Mouse (Mus musculus): ENCODE measurements around the gene Sgcd. TPM values are rescaled to one million over a fixed set of nuclear protein-coding genes. Genes with fewer than 3 reads are reported as not detected.

The Sgcd gene
- total RNA-seq, 2 experiments from 2014 or later = not detected

DNA sequence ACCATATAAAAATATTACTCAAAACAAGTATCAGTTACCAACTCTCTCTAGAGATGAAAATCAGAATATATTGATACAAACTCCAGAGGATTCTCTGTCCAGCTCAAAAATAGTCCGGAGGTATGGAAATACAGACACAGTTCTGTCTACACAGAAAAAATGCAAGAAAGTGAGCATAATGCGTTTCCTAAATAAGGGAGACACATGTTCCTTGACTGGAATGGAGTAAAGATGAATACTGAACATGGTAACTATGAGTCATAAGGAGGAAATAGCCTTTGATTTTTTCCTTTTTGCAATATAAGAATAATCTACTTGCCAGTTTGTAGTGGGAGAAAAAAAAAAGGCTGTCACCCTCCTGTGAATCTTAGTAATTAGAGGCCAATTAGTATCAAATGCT is 655.1 kb downstream of the Sgcd start:
- no peak for ATAC-seq (replicated peaks; ENCODE audit: low FRiP score, poor library complexity, severe bottlenecking)

DNA sequence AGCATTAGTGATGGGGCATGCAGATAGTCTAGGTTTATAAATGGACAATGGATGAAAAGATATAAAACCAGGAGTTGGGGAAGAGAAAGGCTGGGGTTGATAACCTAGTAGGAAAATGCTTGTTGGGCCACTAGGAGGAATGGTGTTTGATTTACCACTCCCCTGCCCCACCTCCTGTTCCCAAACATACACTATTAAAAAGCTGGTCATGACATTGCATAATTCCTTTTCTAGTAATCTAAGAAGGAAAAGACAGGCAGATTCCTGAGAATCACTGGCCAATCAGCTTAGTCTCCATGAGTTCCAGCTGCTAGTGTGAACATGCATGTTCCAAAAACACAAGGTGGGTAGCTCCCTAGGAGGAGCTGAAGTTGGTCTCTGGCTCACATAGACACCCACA is 683.2 kb downstream of the Sgcd start:
- ATAC-seq (replicated peaks; ENCODE audit: low FRiP score, poor library complexity, severe bottlenecking) = no peak

DNA sequence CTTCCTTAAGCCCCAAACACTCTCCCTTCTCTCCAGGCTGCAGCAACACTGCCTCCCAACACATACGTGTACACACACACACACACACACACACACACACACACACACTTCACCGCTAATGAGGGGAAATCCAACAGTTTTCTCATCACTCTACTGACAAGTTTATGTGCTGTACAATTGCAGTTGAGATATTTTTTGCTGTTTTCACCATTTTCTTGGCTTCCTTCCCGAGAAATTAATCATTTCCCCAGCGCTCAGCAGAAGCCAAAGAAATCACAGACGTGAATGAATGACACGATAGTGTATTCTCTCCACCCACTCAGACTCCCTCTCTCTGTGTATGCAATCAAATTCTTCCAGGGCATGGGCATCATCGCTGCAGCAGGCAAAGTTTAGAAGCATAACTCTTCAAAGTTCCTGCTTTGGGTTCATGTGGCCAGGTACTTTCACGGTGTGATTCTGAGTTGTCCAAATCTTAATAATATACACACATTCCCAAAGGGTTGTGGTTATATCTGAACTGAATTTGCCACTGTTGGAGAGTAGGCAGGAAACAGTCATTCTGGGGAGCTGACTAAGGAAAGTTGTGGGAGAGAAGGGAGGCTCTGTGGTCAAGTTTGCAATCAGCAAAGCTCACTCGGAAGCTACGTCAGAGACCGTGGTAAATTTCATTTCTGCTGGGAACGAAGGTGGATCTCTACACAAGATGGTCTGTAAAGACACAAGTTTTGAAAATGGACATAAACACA is 683.9 kb downstream of the Sgcd start:
- no peak for ATAC-seq (replicated peaks; ENCODE audit: low FRiP score, poor library complexity, severe bottlenecking)

DNA sequence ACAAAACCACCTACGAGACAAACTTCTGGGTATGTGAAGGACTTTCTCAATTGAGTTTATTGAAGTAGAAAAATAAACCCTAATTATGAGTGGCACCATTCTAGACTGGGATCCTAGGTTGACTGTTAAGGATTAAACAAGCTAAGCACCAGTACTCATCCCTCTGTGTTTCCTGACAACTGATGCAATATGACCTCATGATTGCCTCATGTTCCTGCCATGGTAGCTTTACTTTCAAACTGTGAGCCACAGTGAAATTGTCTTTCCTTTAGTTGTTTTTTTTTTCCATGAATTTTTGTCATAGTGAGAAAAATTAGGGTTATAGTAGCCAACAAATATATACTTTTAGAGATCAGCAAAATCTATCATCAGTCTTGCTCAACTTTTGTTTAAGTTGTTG is 689.0 kb downstream of the Sgcd start:
- ATAC-seq (replicated peaks; ENCODE audit: low FRiP score, poor library complexity, severe bottlenecking) = no peak

DNA sequence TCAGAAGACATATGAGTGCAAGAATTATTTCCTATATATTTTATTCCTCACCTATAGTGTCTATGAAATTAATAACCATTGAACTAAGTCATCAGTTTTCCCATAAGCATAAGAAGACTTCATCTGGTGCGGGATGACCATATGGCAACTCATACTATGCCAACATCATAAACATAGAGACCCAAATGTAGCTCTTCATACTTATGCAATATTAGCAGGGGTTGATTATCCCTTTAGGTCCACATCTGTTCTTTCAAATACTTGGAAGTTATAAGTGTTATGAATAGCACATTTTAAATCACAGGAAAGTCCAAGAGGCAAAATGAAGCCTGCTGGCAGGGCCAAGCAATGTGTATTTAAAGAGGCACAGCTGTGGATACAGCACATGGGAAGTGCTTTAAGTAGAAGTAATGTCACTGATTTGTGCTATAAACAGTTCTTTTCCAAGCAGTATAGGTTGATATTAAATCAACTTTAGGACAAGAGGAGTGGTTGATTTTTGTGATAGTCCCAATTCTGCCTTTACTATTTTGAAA is 690.9 kb downstream of the Sgcd start:
- no peak for ATAC-seq (replicated peaks; ENCODE audit: low FRiP score, poor library complexity, severe bottlenecking)

DNA sequence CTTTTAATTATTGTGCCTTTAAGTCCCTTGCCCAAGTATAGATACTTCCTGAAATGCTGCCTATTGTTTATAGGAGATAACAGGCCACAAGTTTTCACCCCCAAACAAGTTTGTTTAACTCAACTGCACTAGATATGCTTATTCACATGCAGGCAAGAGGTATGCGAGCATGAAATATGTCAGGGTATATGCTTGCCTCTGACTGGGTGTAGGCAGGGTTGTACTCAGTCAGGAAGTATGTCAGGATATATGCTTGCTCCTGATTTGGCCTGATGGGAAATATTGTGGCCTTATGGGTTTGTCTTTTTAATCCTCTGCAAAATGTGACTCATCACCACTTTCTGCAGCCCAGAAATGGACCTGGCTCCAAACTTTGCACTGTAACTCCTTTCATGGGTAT is 694.0 kb downstream of the Sgcd start:
- no peak for ATAC-seq (replicated peaks; ENCODE audit: low FRiP score, poor library complexity, severe bottlenecking)

DNA sequence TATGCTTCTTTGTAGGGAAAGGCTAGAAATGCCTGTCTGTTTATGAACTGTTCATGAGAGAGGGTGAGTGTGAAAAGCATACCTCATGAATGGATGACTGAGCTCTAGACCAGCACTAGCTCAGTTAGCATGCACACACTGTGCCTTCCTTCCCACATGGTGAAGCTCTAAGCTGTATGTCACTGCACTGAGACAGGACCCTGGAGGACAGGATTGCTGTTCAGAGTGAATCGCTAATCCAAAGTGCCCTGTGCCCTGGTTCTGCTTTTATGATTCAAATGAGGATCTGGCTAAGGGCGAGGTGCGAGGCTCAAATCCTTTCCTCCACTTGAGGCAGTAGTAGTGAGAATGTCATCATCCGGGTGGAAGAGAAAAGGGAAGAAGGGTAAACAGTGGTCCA is 712.2 kb downstream of the Sgcd start:
- no peak for ATAC-seq (replicated peaks; ENCODE audit: low FRiP score, poor library complexity, severe bottlenecking)

DNA sequence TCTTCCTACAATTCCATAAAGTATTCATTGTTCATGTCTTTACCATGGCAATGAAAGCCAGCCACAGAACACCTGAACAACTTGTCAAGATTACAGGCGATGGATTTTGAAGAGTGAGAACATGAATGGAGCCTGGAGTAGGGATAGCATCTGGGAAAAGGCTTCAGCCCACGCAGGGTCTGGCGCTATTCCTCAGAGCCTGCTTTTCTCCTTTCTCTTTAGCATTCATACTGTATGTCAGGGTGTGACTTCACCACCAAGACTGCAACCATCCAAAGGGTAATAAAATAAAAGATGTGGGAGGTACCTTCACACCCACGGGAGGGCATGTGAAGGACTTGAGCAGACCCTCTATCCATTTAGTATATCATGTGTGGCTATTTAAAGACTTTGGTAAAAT is 720.2 kb downstream of the Sgcd start:
- no peak for ATAC-seq (replicated peaks; ENCODE audit: low FRiP score, poor library complexity, severe bottlenecking)

DNA sequence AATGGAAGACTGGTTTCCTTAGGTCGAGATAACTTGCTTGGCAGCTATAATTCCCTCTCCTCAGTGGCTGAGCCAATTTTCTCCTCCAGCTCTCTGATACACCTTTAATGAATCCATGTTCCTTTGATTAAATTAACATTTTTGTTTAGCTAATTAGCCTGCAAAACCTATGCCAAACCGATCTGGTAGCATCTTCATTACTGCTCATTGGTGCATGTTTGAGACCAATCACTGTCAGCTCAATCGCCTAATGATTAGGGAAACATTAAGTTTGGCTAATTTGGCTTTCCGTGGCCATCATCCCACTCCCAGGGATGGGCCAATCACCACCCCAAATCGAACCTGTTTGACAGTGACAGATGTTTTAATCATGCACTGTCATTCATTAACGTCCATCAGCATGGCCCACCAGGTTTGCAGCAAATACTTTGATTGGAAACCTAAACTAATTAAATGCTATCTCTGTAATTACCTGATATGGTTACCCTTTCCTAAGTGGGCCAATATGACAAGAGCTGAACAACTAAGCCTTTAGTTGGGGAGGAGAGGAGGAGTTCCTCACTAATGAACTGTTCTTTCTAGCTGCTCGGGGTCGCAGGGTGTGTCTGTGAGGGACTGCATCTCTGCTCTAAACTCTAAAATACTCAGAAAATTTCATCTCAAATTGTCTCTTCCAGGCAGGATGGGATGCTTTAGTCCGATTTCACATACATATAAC is 724.3 kb downstream of the Sgcd start:
- ATAC-seq (replicated peaks; ENCODE audit: low FRiP score, poor library complexity, severe bottlenecking) = no peak

DNA sequence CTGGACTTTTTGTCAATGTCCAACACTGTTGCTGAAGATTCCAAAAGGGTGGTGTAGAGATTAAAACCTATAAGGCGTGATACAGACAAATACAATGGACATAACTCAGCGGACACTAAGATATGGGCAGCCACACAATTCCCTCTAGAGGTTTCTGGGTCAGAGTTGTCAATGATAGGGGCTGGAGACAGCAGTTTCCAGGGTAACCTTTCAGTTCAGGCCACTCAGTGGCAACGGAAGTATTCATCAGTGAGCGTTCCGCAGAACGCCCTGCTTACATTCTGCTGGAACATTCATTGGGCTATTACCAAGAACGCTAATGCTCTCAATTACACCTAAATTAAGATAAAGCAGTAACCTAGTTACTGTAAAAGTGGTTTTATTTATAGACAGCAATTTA is 738.5 kb downstream of the Sgcd start:
- ATAC-seq (replicated peaks; ENCODE audit: low FRiP score, poor library complexity, severe bottlenecking) = no peak

DNA sequence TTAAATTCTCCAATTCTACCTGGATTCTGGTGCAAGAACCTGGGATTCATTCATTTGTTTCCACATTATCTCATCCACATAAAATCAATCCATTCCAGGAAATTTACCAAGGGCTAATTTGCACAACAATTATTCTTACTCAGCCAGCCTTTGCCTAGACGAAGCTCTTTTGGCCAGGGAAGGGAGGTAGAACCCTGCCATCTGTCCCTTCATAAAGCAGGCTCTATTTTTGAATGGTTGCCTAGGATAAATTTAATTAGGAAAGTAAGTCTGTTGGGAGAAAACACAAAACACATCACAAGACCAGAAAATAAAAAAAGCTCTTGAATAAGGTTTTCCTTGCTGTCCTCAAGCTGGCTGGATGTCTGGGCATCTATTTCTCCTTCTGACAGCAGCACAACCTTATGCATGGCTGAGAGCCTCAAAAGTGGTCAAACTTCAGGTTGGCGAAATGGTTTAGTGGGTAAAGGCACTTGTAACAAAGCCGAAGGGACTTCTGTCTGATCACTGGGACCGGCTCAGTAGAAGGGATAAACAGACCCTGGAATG is 740.4 kb downstream of the Sgcd start:
- ATAC-seq (replicated peaks; ENCODE audit: low FRiP score, poor library complexity, severe bottlenecking) = no peak

DNA sequence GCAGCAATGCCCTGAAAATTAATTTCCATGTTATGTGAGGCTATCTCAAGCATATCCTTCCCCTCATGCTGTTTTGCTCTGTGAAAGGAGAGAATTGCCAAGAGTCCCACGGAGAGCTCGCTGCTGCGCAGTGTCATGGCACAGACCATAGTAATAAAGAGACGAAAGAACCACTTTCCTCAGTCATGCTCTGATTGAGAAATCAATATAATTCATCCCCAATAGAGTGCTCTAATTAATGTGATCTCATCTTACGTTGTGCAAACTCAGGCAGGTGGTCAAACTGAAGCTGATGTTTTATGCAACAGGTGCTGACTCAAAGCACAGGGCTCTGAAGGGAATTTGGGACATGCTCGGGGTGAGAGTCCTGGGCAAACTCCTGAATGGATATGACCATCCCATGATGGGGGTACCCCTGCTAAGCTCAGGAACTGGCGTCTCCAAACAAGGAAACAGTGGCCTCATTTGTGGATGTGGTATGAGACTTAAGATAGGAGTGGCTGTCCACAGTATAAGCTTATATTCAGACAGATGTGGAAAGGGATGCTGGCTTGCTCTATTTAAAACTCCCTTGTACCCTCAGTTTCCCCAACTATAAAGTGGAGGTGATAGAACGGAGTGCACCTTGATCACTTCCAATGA is 740.9 kb downstream of the Sgcd start:
- no peak for ATAC-seq (replicated peaks; ENCODE audit: low FRiP score, poor library complexity, severe bottlenecking)

DNA sequence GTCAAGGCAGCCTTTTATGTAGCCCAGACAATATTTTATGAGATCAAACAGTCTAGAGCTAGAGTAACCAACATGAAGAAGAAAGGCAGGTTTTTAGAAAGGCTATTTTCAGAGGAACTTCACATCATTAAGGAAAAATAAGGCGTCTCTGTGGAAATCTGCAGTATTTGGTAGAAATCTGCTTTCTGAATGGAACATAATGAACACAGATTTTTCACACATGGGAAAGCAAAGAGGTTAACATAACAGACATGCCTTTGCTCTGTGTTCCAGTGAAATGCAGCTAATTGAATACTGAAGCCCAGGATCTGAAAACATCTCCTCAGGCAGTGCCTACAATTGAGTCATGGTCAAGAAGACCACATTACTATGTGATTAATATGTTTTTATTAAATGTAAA is 746.4 kb downstream of the Sgcd start:
- ATAC-seq (replicated peaks; ENCODE audit: low FRiP score, poor library complexity, severe bottlenecking) = no peak

DNA sequence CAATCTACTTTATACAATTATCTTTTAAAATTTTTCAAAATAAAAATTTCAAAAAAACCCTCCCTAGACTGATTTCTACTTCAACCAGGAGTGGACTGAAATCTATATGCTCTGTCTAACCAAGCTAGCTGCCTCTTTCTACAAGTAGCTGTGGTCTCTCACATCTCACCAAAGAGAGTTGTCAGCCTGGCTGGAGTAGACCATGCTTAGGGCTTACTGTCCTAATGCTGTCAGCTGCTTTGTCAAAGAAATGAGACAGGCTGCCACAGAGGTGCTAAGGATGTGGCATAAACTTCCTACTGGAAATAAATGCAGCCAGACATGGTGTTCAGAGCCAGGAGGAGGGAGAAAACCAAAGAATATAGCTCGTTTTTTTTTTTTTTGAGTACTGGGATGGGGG is 760.5 kb downstream of the Sgcd start:
- ATAC-seq (replicated peaks; ENCODE audit: low FRiP score, poor library complexity, severe bottlenecking) = no peak

DNA sequence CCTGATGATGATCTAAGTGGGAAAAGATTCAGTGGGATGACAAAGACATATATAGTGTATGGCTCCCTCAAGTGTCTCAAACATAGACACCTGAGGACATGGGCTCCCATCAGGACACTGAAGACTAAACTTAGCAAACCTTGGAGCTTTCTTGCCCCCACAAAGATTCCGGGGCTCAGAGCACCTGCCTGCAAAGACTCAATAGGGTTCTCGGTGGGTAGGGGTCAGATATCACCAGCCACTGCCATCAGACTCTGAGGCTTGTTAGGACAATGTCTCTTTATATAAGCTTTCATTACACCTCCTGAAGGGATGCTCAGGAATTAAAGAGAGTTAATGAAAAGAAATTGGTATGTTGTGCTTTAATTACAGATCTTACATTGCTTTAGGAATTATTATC is 764.6 kb downstream of the Sgcd start:
- ATAC-seq (replicated peaks; ENCODE audit: low FRiP score, poor library complexity, severe bottlenecking) = no peak

DNA sequence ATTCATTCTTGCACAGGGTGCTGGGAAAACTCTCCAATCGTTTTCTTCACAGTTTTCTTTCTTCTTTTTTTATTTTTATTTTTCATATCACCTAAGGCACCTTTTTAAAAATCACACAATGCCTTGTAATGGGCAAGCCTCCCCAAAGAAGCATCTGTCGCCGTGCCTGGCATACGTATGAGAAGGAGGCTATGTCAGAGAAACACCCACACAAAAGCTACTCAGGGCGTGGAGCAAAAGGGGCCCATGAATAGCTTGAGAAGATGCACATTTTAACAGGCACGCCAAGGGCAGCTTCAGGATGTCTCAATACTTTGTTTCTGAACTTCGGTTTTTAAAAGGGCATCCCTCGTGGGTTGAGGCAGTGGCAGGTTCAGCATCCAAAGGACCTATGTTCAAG is 777.2 kb downstream of the Sgcd start:
- no peak for ATAC-seq (replicated peaks; ENCODE audit: low FRiP score, poor library complexity, severe bottlenecking)

DNA sequence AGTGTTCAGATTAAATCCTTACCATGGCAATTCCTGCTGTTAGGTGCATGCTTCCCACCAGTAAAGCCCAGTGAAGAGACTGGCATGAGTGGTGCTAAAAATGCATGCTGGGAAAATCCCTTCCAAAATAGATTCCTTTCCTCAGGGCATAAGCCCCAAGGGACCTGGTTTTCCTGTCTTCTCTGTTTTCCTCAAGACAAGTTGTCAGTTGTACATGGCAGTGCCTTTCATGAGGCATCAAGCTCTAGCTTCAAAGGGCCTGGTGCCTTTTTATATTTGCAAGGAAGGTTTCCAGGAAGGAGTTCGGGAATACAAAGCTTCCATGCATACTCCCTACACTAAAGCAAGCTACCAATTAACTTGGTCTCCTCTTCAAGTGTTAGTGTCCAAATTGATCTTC is 782.3 kb downstream of the Sgcd start:
- no peak for ATAC-seq (replicated peaks; ENCODE audit: low FRiP score, poor library complexity, severe bottlenecking)

DNA sequence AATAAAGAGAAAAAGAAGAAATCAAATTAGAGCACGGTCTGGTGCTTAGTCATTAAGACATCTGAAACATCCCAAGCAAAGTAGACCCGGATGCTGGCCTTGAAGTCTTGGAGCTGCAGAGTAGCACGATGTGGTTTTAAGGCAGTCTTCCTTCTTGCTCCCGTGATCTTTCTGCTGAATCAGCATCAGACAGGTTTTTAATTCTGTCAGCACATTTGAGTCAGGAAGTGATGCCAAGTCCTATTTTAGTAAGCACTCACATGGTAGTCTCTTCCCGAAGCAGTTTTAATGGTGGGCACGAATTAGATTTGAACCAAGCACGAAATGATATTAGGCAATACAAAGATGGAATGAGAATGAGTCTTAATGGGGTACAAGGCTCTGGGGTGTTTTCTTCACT is 789.7 kb downstream of the Sgcd start:
- no peak for ATAC-seq (replicated peaks; ENCODE audit: low FRiP score, poor library complexity, severe bottlenecking)

DNA sequence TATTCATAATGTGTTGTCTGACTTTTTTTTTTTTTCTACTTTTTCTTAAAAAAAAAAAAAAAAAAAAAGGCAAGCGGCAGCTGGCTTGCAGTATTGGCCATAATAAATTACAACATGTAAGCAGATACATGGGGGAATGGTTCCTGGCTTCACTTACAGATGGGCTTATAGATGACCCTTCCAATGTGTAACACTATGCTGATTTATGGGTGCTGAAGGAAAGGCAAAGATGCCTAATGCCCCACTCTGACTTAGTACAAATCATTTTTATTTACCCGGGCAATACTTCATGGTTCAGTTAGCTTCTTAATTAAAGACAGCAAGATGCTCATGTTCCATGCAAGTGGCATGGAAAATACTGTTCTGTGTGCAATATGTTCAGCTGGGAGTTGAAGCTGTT is 800.2 kb downstream of the Sgcd start:
- no peak for ATAC-seq (replicated peaks; ENCODE audit: low FRiP score, poor library complexity, severe bottlenecking)

DNA sequence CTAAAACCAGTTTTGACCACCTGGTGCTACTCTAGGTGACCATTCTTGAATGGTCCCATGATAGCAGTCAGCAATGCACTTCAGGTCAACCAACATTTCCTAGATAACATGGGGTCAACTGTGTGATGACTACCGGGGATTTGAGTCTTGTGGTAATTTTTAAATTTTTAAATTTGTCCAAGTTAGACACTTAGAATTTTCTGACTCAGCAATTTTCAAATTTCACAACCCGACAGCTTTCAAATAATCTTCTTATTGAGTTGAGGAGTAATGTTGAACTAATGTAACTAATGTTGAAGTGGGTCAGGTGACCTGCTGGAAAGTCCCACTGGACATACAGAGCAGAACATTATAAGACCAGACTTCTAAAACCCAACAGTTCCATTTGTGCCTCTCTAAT is 813.8 kb downstream of the Sgcd start:
- ATAC-seq (replicated peaks; ENCODE audit: low FRiP score, poor library complexity, severe bottlenecking) = no peak

All from erythroid progenitor cell, adult 5-6 weeks (primary cell).